Mouse (Mus musculus): Measurements from ENCODE around the gene Copa.
A peak's percentile ranks its signal among the peaks of the same experiment; 100 is the strongest.

Gene Copa

DNA sequence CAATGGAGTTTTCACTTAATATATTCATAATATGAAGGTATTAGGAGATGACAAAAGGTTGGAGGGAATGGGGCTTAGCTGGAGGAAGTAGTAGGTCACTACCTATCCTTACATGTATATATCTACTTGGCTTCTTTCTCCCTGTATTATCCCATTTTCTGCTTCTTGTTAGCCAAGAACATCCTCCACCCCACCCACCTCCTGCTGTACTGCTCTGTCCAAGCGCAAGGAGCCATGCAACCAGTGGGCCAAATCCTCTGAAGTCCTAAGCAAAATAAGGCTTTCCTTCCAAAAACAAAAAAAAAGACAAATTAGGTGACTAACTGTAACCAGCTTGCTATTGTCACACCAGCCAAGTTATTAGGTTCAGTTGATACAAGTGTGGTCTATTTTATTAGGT, 58.5 kb downstream of the Copa start:
- no peak for DNase-seq (ENCODE audit: low spot score in 2 of 2)

DNA sequence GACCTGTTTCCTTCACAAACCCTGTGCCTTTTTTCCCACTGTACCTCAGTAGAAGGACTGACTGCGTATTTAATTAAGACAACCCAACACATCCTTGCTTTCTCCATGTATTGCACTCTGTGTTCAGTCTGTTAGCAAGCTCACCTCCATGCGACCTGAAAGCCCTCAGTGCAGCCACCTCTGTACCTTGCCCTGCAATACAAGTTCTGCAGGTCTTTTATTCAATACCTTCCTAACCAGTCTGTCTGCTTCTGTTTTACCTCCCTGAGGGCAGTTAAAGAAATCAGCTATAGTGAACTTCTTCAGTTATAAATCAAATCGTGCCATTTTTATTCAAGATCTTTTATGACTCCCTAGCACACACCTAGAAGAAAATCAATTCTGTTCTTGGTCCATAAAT, 59.2 kb downstream of the Copa start:
- no peak for DNase-seq (ENCODE audit: low spot score in 2 of 2)

DNA sequence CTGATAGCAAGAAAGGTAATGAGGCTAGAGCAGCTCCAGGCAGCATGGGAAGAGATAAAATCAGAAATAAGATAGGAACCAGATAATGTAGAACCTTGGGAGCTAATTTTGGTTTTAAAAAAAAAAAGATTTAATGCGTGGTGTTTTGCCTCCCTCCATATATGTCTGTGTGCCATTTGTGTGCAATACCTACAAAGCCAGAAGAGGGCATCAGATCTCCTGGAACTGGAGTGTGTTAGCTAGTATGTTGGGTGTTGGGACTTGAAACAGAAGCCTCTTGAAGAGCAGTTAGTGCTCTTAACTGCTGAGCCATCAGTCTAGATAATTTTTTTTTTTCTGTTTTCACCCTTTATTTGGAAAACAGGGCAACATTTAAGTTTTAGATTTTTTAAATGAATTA, 61.2 kb downstream of the Copa start:
- DNase-seq (ENCODE audit: low spot score in 2 of 2) = peak in 1 of 2 experiments; percentile 80

DNA sequence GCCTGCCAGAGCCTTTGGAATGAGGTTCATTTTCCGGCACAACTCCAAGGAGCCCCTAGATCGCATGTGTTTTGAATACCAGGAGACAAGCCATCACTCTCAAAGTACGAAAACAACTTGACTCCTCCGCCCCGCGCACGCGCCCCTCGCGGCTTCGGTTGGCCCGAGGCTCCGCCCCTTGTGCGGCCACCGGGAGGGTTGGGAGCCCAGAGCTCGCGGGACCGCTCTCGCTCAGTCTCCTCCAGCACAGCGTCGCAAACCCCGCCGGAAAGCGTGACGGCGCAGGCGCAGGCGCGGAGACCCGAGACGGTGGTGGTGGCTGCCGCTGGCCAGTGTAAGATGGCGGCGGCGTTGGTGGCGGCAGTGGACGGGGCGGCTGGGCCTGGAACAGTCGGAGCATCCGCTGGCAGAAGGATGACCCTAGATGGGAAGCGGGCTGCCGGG, 65.5 kb downstream of the Copa start, which contains the start of gene Dcaf8:
TSS of gene Dcaf8 (plus strand) at position 250 of the 444 bp plus-strand sequence.
- peak; percentile 96 to 97 for DNase-seq (ENCODE audit: low spot score in 2 of 2)

DNA sequence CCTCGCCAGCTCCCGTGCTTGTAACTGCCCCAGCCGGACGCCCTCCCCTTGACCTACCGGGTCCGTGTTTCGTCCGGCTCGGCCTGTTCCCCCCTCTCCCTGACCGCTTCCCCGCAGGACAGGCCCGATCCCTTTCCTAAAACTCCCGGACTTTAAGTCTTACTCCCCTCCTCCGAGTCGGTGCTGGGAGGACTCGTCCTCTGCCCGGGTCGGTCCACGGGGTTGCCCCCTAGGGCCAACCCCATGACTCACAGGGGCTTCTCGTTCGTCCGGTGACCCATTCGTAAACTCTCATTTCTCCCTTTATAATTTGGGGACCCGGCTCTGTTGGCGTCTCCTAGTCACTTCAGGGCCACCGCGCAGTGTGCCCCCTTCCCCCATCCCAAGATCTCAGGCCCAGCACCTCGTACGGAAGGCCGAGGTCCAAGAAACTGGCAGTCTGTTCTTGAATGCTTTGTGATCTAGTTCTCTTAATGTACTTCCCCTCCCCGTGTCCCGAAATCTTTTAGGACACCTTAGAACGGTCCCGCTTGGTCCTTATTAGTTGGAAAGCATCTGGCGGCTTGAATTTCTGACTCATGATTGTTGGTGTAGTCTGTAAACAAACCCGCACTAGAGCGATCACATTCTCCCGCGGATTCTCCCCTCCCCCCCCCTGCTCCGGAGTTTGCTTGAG, 66.1 kb downstream of the Copa start:
- peak; percentile 14 to 40 for DNase-seq (ENCODE audit: low spot score in 2 of 2)

DNA sequence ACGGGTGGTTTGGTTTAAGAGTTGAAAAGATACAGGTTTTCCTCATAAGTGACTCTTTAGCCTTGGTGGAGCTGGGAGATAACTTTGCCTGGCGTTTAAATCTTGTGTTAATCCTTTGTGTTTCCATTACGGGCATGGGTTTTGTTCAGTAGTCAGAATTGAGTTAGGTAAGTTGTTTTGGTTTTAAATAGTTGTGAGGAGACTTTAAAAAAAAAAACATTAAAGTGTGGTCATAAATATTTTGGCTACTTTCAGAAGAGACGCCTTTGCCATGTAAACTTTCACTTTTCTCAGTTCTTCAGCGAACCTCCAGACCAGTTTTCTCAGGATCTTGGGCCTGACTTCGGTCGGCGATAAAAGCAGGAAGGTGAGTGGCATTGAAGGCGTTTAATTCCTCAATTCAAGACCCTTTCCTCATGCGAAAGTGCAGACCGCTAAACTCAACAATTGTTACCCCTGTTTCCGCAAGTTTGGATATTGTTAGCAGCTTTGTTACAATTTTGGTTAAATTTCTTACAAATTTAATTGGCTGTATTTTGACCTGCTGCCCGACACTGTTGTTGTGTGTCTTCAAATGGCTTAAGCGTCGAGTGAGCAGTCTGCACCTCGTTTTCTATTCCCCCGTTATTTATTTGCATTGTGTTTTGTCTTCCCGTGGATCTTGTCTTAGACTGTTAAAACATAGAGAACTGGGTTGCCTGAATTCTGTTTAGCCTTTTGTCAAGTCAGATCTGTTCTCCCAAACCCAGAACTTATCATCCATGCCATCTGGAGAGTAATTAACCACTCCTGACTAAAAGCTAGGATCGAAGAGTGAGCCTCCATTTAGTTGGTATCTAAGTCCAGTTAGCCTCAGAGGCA, 66.9 kb downstream of the Copa start:
- no peak for DNase-seq (ENCODE audit: low spot score in 2 of 2)

DNA sequence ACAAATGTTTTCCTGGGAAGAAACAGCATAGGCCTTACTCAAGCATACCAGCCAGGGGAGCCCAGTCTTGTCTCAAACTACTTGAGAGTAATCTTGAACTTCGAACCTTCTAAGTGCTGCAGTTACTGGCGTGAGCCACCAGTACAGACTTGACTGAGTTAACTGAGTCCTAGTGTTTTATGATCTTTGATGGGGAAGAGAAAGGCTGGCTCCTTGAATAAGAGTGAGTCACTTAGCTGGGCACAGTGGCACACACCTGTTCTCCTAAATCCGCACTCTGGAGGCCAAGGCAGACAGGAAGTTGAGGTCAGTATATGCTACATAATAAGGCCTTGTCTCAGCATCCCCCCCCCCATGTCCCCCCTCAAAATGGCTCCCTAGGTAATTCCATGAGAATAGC, 72.2 kb downstream of the Copa start:
- DNase-seq (ENCODE audit: low spot score in 2 of 2) = no peak

DNA sequence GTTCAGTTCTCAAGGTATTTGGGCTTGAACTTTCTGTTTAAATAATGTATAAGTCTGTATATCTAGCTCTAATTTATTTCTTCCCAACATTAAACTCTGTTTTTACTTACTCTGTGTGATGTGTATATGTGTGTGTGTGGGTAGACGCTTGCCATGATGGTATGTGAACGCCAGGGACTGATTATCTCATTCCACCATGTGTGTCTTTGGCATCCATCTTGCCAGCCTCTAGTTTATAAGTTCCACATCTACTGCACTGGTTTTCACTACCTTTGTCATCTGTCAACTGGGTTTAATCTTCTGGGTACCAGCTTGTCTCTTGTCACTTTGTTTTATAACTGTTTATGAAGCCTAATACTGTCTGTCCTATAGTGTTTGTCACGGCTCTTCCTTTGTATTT, 73.2 kb downstream of the Copa start:
- no peak for DNase-seq (ENCODE audit: low spot score in 2 of 2)

DNA sequence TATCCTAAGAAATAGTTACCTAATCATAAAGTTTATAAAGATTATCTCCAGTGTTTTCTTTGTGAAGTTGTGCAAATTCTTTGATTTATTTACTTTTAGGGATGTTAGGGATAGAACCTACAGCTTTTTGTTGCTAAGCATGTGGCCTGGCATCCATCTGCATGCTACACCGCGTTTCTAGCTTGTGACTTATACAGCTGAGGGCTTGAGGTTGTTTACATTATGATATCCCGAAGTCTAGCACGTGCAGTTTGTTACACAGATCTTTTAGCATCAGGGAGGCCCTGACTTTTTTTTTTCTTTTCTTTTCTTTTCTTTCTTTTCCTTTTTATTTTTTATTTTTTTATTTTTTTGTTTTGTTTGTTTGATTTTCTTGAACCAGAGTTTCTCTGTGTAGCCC, 77.6 kb downstream of the Copa start:
- no peak for DNase-seq (ENCODE audit: low spot score in 2 of 2)

DNA sequence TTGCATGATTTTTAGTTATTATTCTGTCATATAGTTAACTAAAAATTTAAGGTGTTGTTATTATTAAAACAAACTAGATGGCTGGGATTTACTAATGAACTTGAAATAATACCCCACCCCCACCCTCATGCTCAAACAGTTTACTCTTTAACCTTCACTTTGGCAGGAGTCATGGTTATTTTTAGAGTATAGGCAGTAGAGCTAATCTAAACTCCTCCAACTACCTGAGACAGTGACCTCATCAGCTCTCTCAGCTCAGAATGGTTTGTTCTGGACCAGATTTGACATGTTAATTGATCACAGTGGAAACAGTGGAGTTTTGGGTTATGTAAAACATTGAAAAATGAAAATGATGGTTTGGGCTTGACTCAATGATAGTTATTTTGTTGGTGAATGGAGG, 78.2 kb downstream of the Copa start:
- no peak for DNase-seq (ENCODE audit: low spot score in 2 of 2)

DNA sequence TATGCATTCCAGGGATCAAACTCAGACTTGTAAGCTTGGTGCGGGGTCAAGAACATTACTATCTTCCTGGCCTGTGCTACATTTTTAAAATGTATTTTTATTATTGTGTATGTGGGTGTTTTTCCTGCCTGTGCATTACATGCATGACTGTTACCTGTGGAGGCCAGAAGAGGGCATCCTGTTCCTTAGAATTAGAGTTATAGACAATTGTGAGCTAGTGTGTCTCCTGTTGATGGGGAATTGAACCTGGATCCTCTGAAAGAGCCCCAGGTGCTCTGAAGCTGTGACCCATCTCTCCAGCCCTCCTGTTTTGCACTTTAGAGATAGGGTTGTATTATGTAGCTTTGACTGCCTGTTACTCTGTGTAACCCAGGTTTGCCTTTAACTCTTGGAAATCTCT, 79.7 kb downstream of the Copa start:
- peak in 1 of 2 experiments; percentile 46 for DNase-seq (ENCODE audit: low spot score in 2 of 2)

DNA sequence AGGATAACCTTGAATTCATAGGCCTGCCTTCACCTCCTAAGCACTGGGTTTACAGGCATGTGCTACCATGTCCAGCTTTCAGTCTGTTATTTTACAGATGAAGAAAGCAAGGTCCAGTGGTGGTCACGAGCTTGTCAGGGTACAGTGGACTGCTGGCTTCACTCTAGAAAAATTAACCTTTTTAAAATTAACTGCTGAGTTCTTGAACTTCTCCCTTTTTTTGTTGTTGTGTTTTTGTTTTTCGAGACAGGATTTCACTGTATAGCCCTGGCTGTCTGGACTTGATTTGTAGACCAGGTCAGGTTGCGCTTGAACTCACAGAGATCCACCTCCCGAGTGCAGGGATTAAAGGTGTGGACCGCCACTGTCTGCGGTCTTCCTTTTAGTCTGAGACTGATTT, 80.6 kb downstream of the Copa start:
- no peak for DNase-seq (ENCODE audit: low spot score in 2 of 2)

DNA sequence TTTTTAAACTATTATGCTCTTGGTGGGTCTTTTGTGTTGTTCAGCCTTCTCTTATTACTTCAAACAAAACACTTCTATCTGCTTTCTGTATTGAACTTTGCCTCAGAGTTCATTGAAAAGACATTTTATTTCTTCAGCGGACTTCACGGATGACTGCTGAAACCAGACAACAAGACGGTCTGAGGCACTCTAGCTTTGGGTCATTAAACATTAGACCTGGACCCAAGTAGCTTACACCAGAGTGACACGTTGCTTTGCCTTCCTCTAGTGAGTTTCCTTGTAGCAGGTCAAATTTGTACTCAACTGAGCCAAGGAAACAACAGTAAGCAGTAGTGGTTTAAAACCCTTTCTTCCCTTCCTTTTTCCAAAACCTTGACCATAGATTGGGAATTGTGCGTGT, 85.6 kb downstream of the Copa start:
- DNase-seq (ENCODE audit: low spot score in 2 of 2) = no peak

DNA sequence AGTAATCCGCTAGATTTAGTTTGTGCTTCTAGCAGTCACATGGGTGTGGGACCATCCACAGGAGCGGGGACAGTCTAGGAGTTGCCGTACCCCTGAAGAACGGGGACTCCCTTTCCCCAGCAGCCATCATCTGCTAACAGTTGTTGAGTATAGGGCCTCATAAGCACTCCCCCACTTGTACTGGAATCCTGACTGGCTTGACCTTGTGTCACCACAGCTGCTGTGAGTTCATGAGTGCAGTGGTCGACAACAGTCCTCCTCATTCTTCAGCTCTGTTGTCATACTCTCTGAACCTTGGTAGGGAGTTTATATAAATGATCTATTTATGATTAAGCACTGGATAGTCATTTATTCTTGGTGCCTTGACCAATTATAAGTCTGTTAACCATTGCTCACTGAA, 87.5 kb downstream of the Copa start:
- no peak for DNase-seq (ENCODE audit: low spot score in 2 of 2)
